Mouse (Mus musculus): ENCODE results near the gene Kdf1.

GRCm38 (mm10) chr4:133557041-133557717 lies 38.4 kb downstream of the Kdf1 start:
- TF ChIP-seq CTCF (IDR thresholded peaks at IDR 0.05; ENCODE audit: insufficient read depth, low read length), result no peak
- no peak for TF ChIP-seq POLR2A (IDR thresholded peaks at IDR 0.05; ENCODE audit: borderline replicate concordance, extremely low read depth, low read depth, low read length)

Data from lung, adult 2 months (tissue).